Mouse (Mus musculus): ENCODE measurements around the gene Kng2.

DNA sequence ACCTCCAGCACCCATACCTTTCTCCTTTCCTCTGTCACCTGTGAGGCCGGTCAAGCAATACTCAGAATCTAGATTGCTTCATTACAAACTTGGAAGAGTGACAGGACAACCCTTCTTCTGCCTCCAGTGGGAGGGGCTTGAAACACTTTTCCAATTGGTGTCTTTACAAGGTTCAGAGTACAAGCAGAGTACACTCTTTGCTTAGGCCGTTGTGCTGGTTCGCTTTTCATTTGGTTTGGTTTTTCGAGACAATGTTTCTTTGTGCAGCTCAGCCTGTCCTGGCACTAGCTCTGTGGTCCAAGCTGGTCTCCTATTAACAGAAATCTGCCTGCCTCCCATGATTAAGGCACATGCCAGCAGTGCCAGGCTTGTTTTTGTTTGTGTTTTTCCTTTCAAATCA lies 10.0 kb upstream of the Kng2 start:
- TF ChIP-seq CTCF (IDR thresholded peaks at IDR 0.05; ENCODE audit: extremely low read depth, insufficient read length, insufficient replicate concordance, low read depth, low read length) = no peak
- no peak for TF ChIP-seq POLR2A (IDR thresholded peaks at IDR 0.05; ENCODE audit: low read depth, low read length)
